Mouse (Mus musculus) T-helper 1 cell (primary cell): Measurements from ENCODE around the gene Ceacam9.

ENCODE experiments used
- in situ Hi-C: fragments of 300-600 bp; cut with MboI, MseI; formaldehyde crosslinking; loops from one replicate; pipeline ENCODE4 v1.15.1; 2025; ENCODE audit warnings: high pct_unique_total_duplicates

Ceacam9 gene

GRCm38 (mm10) chr7:16739056-16739604 is 17.4 kb downstream of the Ceacam9 start:
- in situ Hi-C loops, result no loop called here

DNA sequence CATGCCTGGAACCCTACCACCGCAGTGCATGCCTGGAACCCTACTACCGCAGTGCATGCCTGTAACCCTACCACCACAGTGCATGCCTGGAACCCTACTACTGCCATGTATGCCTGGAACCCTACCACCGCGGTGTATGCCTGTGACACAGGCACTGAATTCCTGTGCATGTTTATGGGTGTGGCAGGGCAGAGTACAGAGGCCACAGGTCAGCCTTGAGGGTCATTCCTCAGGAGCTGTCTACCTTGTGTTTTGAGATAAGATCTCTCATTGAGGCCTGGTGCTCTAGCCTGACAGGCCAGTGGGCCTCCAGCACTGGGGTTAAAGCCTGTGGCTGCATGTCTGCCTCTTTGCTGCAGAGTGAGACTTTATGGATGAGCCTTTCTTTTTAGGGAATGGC is 23.6 kb downstream of the Ceacam9 start:
- in situ Hi-C loops, result loop anchor here (5.0 kb wide), 1 partner anchor 62 kb away; no protein-coding TSS in a partner anchor

DNA sequence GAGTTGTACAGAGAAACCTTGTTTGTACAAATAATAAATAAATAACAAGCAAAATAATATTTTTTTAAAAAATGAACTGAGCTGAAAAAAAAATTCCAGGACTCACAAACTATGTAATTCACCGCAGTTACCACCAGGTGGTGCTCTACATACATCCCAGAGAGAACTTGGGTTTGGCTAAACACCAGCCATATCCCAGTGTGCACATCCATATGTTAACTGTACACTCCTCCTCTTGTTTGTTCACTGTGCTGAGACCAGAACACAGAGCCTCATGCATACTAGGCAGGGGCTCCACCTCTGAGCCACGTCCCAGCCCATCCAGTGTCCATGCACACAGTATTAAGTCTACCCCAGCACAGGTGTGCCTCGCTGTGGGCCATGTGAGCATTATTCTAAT is 24.4 kb downstream of the Ceacam9 start:
- in situ Hi-C loops, result loop anchor here (5.0 kb wide), 1 partner anchor 61 kb away; no protein-coding TSS in a partner anchor

DNA sequence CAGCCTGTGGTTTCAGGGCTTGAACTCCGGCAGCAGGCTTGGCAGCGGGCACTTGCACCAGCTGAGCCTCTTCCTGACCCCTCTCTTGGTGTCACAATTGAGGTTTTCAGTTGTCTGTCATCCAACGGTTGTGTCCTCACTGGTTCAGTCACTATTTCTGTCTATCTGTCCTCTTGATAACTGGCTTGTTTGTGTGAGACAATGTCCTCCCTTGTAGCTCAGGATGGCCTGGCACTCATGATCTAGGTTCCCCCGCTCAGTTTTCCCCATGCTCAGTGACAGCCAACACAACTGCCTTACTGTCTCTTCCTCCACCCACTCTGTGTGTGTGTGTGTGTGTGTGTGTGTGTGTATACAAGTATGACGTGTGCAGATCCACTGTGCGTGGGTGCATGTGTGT is 25.9 kb downstream of the Ceacam9 start:
- in situ Hi-C loops, result loop anchor here (5.0 kb wide), 1 partner anchor 60 kb away; no protein-coding TSS in a partner anchor

GRCm38 (mm10) chr7:16752016-16752415 is 30.3 kb downstream of the Ceacam9 start:
- in situ Hi-C loops, result no loop called here

DNA sequence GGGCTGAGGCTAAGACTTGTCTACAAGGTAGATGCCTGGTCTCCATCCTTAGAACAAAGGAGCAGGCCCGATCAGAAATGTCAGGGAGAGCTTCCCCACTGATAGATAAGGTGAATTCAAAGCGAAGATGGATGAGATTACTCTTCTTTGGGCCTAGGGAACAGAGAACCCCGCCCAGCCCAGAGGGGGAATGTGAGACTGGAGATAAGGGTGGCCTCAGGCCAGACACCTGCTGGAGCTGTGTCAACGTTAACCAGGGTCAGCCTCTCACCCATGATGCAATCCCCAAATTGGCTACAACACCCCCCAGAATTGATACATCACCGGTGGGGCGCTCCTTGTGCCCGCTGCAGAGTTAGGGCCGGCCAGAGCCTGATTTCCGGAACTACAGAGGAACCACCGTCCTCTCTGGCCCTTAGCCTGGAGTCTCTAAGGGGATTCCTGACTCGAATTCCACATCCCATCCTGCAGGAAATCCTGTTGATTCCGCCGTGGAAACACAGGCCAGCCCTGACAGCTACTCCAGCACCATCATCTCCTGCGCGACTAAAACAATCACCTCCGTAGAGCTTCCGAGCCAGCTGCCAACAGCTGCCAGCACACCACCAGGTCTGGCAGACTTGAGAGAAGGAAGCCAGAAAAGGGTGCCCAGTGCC is 33.8 kb downstream of the Ceacam9 start:
- in situ Hi-C loops, result no loop called here

- in situ Hi-C loops, result no loop called here
Measured at GRCm38 (mm10) chr7:16758872-16759574, 37.3 kb downstream of the Ceacam9 start.

GRCm38 (mm10) chr7:16760292-16760691 is 38.6 kb downstream of the Ceacam9 start:
- in situ Hi-C loops, result no loop called here

DNA sequence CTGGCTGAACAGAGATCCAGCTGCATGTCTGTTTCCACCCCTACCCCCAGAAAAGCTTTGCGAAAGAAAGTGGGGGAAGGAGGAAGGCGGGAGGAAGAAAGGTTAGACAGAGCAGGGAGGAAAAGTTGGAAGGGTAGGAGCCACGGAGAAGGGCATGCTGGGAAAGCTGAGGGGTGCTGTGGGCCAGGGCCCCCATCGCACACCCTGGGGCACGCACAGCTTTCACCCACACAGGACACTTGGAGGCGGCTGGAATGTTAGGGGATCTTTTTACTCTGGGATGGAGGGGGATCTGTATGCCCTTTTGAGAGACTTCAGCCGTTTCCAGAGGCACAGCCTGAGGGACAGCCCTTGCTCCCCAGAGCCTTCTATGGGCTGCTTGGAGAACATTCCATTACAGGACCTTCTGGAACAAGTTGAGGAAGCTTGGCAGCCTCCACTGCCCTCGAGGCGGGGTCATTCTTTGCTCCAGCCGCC is 39.3 kb downstream of the Ceacam9 start:
- in situ Hi-C loops, result no loop called here

GRCm38 (mm10) chr7:16761630-16762029 is 39.9 kb downstream of the Ceacam9 start:
- in situ Hi-C loops, result no loop called here

- in situ Hi-C loops, result no loop called here
Measured at GRCm38 (mm10) chr7:16763463-16764218, 41.9 kb downstream of the Ceacam9 start.

GRCm38 (mm10) chr7:16766443-16766842 is 44.7 kb downstream of the Ceacam9 start:
- in situ Hi-C loops, result no loop called here
